Mouse (Mus musculus) heart, postnatal 0 days (tissue): Measurements from ENCODE around the gene Nrg3. TPM values are rescaled to one million over a fixed set of nuclear protein-coding genes. Genes with fewer than 3 reads are reported as not detected.

Experiments
- ATAC-seq: fragments of 200-750 bp; cut with Nextera tagmentation; 2 replicates; pipeline ENCODE4 v1.8.0; 2017; ENCODE audit warnings: low read depth, moderate number of reproducible peaks, moderate library complexity; ENCODE audit not compliant: insufficient read depth
- DNase-seq: peaks from one replicate; pipeline ENCODE4 v3.0.0-alpha.2; 2016; ENCODE audit warnings: low spot score
- H3K27ac ChIP-seq: fragments of 300-500 bp; sonication (generic); 2 replicates; pipeline ENCODE4 v1.5.1; 2014; ENCODE audit warnings: low read depth, mild to moderate bottlenecking
- H3K27me3 ChIP-seq: fragments of 300-500 bp; sonication (generic); 2 replicates; pipeline ENCODE4 v1.6.1; 2014; ENCODE audit warnings: low read length, mixed read lengths; ENCODE audit not compliant: control insufficient read depth, insufficient read depth
- H3K36me3 ChIP-seq: fragments of 300-500 bp; sonication (generic); replicated peaks from 2 replicates; pipeline ENCODE4 v1.6.1; 2014; ENCODE audit warnings: low read length, mixed read lengths; ENCODE audit not compliant: control insufficient read depth, insufficient read depth
- H3K4me1 ChIP-seq: fragments of 300-500 bp; sonication (generic); 2 replicates; pipeline ENCODE4 v1.6.1; 2014; ENCODE audit warnings: antibody characterized with exemption; ENCODE audit not compliant: control insufficient read depth, insufficient read depth
- H3K4me2 ChIP-seq: fragments of 300-500 bp; sonication (generic); 2 replicates; pipeline ENCODE4 v1.6.1; 2014; ENCODE audit warnings: low read depth, mild to moderate bottlenecking, low read length, moderate library complexity
- H3K4me3 ChIP-seq: fragments of 300-500 bp; sonication (generic); 2 replicates; pipeline ENCODE4 v1.5.1; 2014; ENCODE audit warnings: low read depth, low read length
- H3K9ac ChIP-seq: fragments of 300-500 bp; sonication (generic); replicated peaks from 2 replicates; pipeline ENCODE4 v1.6.1; 2014; ENCODE audit warnings: low read depth, low read length, mixed read lengths
- H3K9me3 ChIP-seq: fragments of 300-500 bp; sonication (generic); replicated peaks from 2 replicates; pipeline ENCODE4 v1.6.1; 2016; ENCODE audit warnings: low read length; ENCODE audit not compliant: control insufficient read depth
- CTCF ChIP-seq: IDR thresholded peaks from 2 replicates; pipeline ENCODE4 v1.5.1; 2016; ENCODE audit warnings: antibody characterized with exemption, control low read depth, low read depth
- EP300 ChIP-seq: IDR thresholded peaks from 2 replicates; pipeline ENCODE4 v1.6.1; 2016; ENCODE audit warnings: antibody characterized with exemption, low read depth
- WGBS: fragments of 180-500 bp; shearing (Covaris S2); extraction: QIAGEN DNeasy Blood & Tissue Kit; methylation state at CpG from one replicate; pipeline ENCODE4 v1.1.7; 2014; 5-methylcytosine and 5-hydroxymethylcytosine counted together
- polyA plus RNA-seq: library from polyadenylated mRNA; unstranded; fragments of >200 nt; fragmentation: Nextera tagmentation; extraction: Ambion mirVana; gene quantifications from 2 replicates; pipeline ENCODE4 v1.2.1, GENCODE M21; 2015
- total RNA-seq: library from RNA; depleted of rRNA; stranded (reverse); fragments of >200 nt; gene quantifications from 2 replicates; pipeline ENCODE4 v1.2.3, GENCODE M21; 2014; ENCODE audit warnings: low replicate concordance

Gene Nrg3
- total and polyA plus RNA-seq, 2 experiments from 2014 or later, result not detected

DNA sequence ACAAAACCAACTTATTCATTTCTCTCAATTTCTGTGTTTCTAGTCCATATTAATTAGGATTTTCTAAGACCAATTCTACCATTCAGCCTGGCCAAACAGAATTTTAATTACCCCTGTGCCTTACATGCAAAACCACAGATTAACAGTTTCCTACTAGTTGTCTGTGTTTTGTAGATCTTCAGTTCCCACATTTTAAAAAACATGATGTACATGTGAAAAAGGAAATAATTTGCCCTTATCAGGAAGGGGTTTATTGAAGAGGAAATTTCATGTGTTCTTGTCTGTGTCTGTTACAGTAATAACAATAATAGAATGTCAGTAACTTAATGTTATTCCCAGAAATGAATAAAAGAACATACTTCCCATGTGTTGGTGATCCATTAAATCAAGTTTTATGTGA is 939.4 kb downstream of the Nrg3 start:
- no peak for DNase-seq
- TF ChIP-seq CTCF (no peak), EP300 (no peak)
- no peaks in the 10 kb centered on the region for H3K4me1 ChIP-seq
- no peak for ATAC-seq
- no peak overlapping the region for H3K4me2 ChIP-seq
- H3K9me3 ChIP-seq, result no peaks in the 10 kb centered on the region
- no peak overlapping the region for H3K27ac ChIP-seq
- H3K27me3 ChIP-seq, result no peaks in the 10 kb centered on the region
- no peaks in the 10 kb centered on the region for H3K36me3 ChIP-seq
- H3K4me3 ChIP-seq, result no peak overlapping the region
- no peak overlapping the region for H3K9ac ChIP-seq

- no peak for TF ChIP-seq CTCF
- no peak for TF ChIP-seq EP300
- WGBS, result 64% methylated on average over 5 of the region's 5 CpGs
- ATAC-seq, result no peak
- DNase-seq, result no peak
- Histone ChIP-seq H3K9me3 (no peaks in the 10 kb centered on the region), H3K4me3 (no peak overlapping the region), H3K9ac (no peak overlapping the region), H3K4me2 (no peak overlapping the region), H3K27ac (no peak overlapping the region), H3K4me1 (no peaks in the 10 kb centered on the region), H3K27me3 (no peaks in the 10 kb centered on the region), H3K36me3 (no peaks in the 10 kb centered on the region)
These were observed 956.7 kb downstream of the Nrg3 start for GRCm38 (mm10) chr14:38516232-38516631.

- DNase-seq, result no peak
- H3K4me1 ChIP-seq, result no peaks in the 10 kb centered on the region
- no peaks in the 10 kb centered on the region for H3K9me3 ChIP-seq
- no peaks in the 10 kb centered on the region for H3K27me3 ChIP-seq
- H3K4me2 ChIP-seq, result no peak overlapping the region
- WGBS, result 76% methylated on average over 2 of the region's 2 CpGs
- no peak overlapping the region for H3K9ac ChIP-seq
- H3K27ac ChIP-seq, result no peak overlapping the region
- no peaks in the 10 kb centered on the region for H3K36me3 ChIP-seq
- ATAC-seq, result no peak
- no peak for TF ChIP-seq EP300
- TF ChIP-seq CTCF, result no peak
- no peak overlapping the region for H3K4me3 ChIP-seq
These were observed 963.9 kb downstream of the Nrg3 start for GRCm38 (mm10) chr14:38509016-38509415.

GRCm38 (mm10) chr14:38494970-38495369 is 977.9 kb downstream of the Nrg3 start:
- Histone ChIP-seq H3K4me1 (no peaks in the 10 kb centered on the region), H3K27ac (no peak overlapping the region), H3K9ac (no peak overlapping the region), H3K36me3 (no peaks in the 10 kb centered on the region), H3K4me2 (no peak overlapping the region), H3K9me3 (no peaks in the 10 kb centered on the region), H3K27me3 (no peaks in the 10 kb centered on the region), H3K4me3 (no peak overlapping the region)
- TF ChIP-seq CTCF (no peak), EP300 (no peak)
- 45% methylated on average over 1 of the region's 1 CpGs for WGBS
- DNase-seq (no peak), ATAC-seq (no peak)

- Histone ChIP-seq H3K4me1 (no peaks in the 10 kb centered on the region), H3K36me3 (no peaks in the 10 kb centered on the region), H3K27ac (no peak overlapping the region), H3K4me2 (no peak overlapping the region), H3K27me3 (no peaks in the 10 kb centered on the region), H3K4me3 (no peak overlapping the region), H3K9me3 (peaks cover 6% of the 10 kb centered on the region; the same call in 1 of the 2 replicates), H3K9ac (no peak overlapping the region)
- ATAC-seq (no peak), DNase-seq (no peak)
- WGBS, result 66% methylated on average over 2 of the region's 2 CpGs
- TF ChIP-seq CTCF, result no peak
- TF ChIP-seq EP300, result no peak
These were observed 1025.8 kb downstream of the Nrg3 start for GRCm38 (mm10) chr14:38447086-38447485.

DNA sequence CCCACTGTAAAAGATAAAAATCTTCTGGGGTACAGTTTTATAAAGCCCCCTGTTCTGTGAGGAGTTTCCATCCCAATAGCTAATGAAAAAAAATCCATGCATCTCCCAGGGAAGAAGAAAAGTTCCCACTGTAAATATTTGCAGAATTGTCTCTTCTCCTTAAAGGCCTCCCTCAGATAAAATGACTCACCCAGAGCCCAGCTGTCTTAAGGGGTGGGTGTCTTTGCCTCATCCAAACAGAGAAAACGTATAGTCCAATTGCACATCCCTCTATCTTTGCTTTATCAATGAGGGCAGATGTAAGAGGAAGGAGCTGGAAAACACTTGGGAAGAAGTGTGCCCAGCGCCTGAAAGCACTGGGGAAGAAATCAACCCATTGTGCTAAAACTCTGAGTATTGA is 1028.1 kb downstream of the Nrg3 start:
- no peak overlapping the region for H3K4me2 ChIP-seq
- ATAC-seq (no peak), DNase-seq (no peak)
- TF ChIP-seq CTCF, result no peak
- TF ChIP-seq EP300, result no peak
- H3K27ac ChIP-seq, result no peak overlapping the region
- H3K36me3 ChIP-seq, result no peaks in the 10 kb centered on the region
- 51% methylated on average over 2 of the region's 2 CpGs for WGBS
- peaks cover 6% of the 10 kb centered on the region; the same call in 1 of the 2 replicates for H3K9me3 ChIP-seq
- no peaks in the 10 kb centered on the region for H3K4me1 ChIP-seq
- H3K9ac ChIP-seq, result no peak overlapping the region
- no peaks in the 10 kb centered on the region for H3K27me3 ChIP-seq
- no peak overlapping the region for H3K4me3 ChIP-seq
